Comparison of ENCODE assay signal across 23 mouse cellular contexts in genomic region chr5:118633106-118633505, GRCm38 (mm10).
A peak's percentile ranks its signal among the peaks of the same experiment; 100 is the strongest.
DNase-seq lines count a peak whose midpoint lies in the region; ATAC-seq and TF ChIP-seq lines count a peak whose summit lies in the region.
"Had no signal": no experiment of that assay in that cellular context is flagged by ENCODE, and none has a peak within 500 bp of the region (broad histone marks: within the 10 kb centered on the region; RNA-seq: fewer than 3 reads in every experiment).

No protein-coding gene starts in this region.

- WGBS in lung, postnatal 0 days: 34% methylated on average over 8 of the region's 8 CpGs
- 12% methylated on average over 7 of the region's 8 CpGs for WGBS in macrophage (ENCODE audit: missing documents)

- H3K79me2 ChIP-seq in MEL (ENCODE audit: control insufficient read depth, insufficient read depth, low read length, poor library complexity) (peaks cover 23% of the 10 kb centered on the region), macrophage (ENCODE audit: inconsistent target) (peaks cover 97% of the 10 kb centered on the region)

- DNase-seq in lung, postnatal 0 days (ENCODE audit: low spot score): no peak
- DNase-seq in lung, postnatal 25 days (ENCODE audit: low spot score): no peak
- DNase-seq in MEL (ENCODE audit: low read depth, low spot score): peak; percentile 69
- DNase-seq in naive thymus-derived CD4-positive, alpha-beta T cell, adult 2 months (ENCODE audit: low read depth): peak; percentile 49
- DNase-seq in adrenal gland, adult 2 months: no peak
- DNase-seq in frontal cortex, postnatal 25 days (ENCODE audit: low spot score in 2 of 2): no peak
- no peak for DNase-seq in Muller cell, postnatal 12 days (ENCODE audit: inconsistent ontology term)
- DNase-seq: adrenal gland, postnatal 14 days; B cell, adult 2 months; cerebellum, adult 2 months; cerebellum, postnatal 14 days; embryo, embryonic 11 days; gastrocnemius, postnatal 14 days had no signal

- H3K27me3 ChIP-seq in lung, postnatal 0 days (replicated peaks; ENCODE audit: insufficient read depth, low read length): no peaks in the 10 kb centered on the region
- no peaks in the 10 kb centered on the region for H3K27me3 ChIP-seq in MEL (ENCODE audit: control insufficient read depth in 1 of 2, insufficient read depth in 2 of 2, low read length in 2 of 2)
- H3K27me3 ChIP-seq: CH12.LX; embryonic facial prominence, embryonic 15.5 days; heart, embryonic 12.5 days had no signal

- H3K27ac ChIP-seq in lung, postnatal 0 days (ENCODE audit: low read length): no peak overlapping the region
- H3K27ac ChIP-seq in MEL (ENCODE audit: control insufficient read depth, low read depth, low read length): peak overlapping the region; percentile 37; the same call in 1 of the 2 replicates
- H3K27ac ChIP-seq in macrophage: peak overlapping the region; percentile 19; the same call in 1 of the 2 replicates
- H3K27ac ChIP-seq: embryonic facial prominence, embryonic 15.5 days; forebrain, embryonic 10.5 days; hindbrain, embryonic 10.5 days; hindbrain, embryonic 14.5 days had no signal

- H3K9ac ChIP-seq in lung, postnatal 0 days (replicated peaks; ENCODE audit: low read depth): no peak overlapping the region
- no peak overlapping the region for H3K9ac ChIP-seq in MEL (ENCODE audit: control insufficient read depth, low read depth, low read length, poor library complexity, severe bottlenecking)
- H3K9ac ChIP-seq: embryonic facial prominence, embryonic 15.5 days; heart, embryonic 12.5 days; hindbrain, embryonic 14.5 days had no signal

- TF ChIP-seq CTCF in lung, postnatal 0 days (IDR thresholded peaks at IDR 0.05): no peak
- no peak for TF ChIP-seq CTCF in MEL (IDR thresholded peaks at IDR 0.05 in 2 of 3, conservative IDR thresholded peaks at IDR 0.05 in 1 of 3; ENCODE audit: control insufficient read depth in 1 of 3, insufficient read depth in 1 of 3, low read depth in 2 of 3, low read length in 3 of 3, poor library complexity in 1 of 3, severe bottlenecking in 1 of 3)

- TF ChIP-seq EP300 in lung, postnatal 0 days (IDR thresholded peaks at IDR 0.05): no peak
- 0 out of 4 replicates have a peak, but pooled peaks of 1 of the 2 experiments have one; percentile 11 for TF ChIP-seq EP300 in MEL (IDR thresholded peaks at IDR 0.05; ENCODE audit: low read depth in 1 of 2, low read length in 2 of 2)

- TF ChIP-seq RAD21 in MEL (IDR thresholded peaks at IDR 0.05; ENCODE audit: low read depth, low read length): no peak

- ATAC-seq in lung, postnatal 0 days: 0 out of 2 replicates have a peak, but pooled peaks have one; percentile 15
- ATAC-seq: forebrain, embryonic 14.5 days; intestine, embryonic 16.5 days had no signal

- H3K4me2 ChIP-seq in lung, postnatal 0 days (replicated peaks; ENCODE audit: low read depth, low read length): no peak overlapping the region
- H3K4me2 ChIP-seq: embryonic facial prominence, embryonic 15.5 days; heart, embryonic 12.5 days; hindbrain, embryonic 14.5 days had no signal

- peaks cover 11% of the 10 kb centered on the region; the same call in 1 of the 2 replicates for H3K4me1 ChIP-seq in lung, postnatal 0 days (ENCODE audit: insufficient read depth, low read depth, low read length)
- peaks cover 22 to 41% of the 10 kb centered on the region in 2 experiments for H3K4me1 ChIP-seq in MEL (ENCODE audit: control insufficient read depth in 1 of 2, insufficient read depth in 2 of 2, low read length in 2 of 2)

- H3K36me3 ChIP-seq in lung, postnatal 0 days (ENCODE audit: insufficient read depth, low read length): no peaks in the 10 kb centered on the region
- H3K36me3 ChIP-seq in MEL (ENCODE audit: control insufficient read depth in 1 of 2, insufficient read depth in 2 of 2, low read length in 2 of 2) (peaks cover 0 to 34% of the 10 kb centered on the region in 2 experiments; a peak in 2 of 4 replicates), macrophage (ENCODE audit: inconsistent target) (no peaks in the 10 kb centered on the region)
- H3K36me3 ChIP-seq: embryonic facial prominence, embryonic 15.5 days; forebrain, embryonic 10.5 days; heart, embryonic 12.5 days; hindbrain, embryonic 10.5 days had no signal

- H3K4me3 ChIP-seq in lung, postnatal 0 days (ENCODE audit: low read depth, low read length): no peak overlapping the region
- H3K4me3 ChIP-seq in MEL (ENCODE audit: control insufficient read depth in 1 of 2, insufficient read depth in 1 of 2, low read depth in 2 of 2, low read length in 2 of 2) (no peak overlapping the region), macrophage (ENCODE audit: inconsistent target) (no peak overlapping the region)
- H3K4me3 ChIP-seq: embryonic facial prominence, embryonic 15.5 days; erythroblast, embryonic 14.5 days; forebrain, embryonic 10.5 days; heart, embryonic 12.5 days; hindbrain, embryonic 10.5 days had no signal

- no peak for TF ChIP-seq POLR2A in MEL (IDR thresholded peaks at IDR 0.05; ENCODE audit: control insufficient read depth in 1 of 2, insufficient read depth in 1 of 2, low read depth in 1 of 2, low read length in 2 of 2, poor library complexity in 1 of 2)

- H3K9me3 ChIP-seq in lung, postnatal 0 days (ENCODE audit: low read length): no peaks in the 10 kb centered on the region
- H3K9me3 ChIP-seq in MEL (replicated peaks; ENCODE audit: insufficient read depth, low read length): no peaks in the 10 kb centered on the region
- H3K9me3 ChIP-seq: embryonic facial prominence, embryonic 15.5 days; forebrain, embryonic 10.5 days; heart, embryonic 12.5 days; hindbrain, embryonic 10.5 days had no signal

TF ChIP-seq in MEL, 35 proteins besides CTCF, POLR2A, EP300 and RAD21:
- TF ChIP-seq SIN3A (IDR thresholded peaks at IDR 0.05; ENCODE audit: low read length) (peak; percentile 45; the same call in 1 of the 2 replicates), ZNF384 (IDR thresholded peaks at IDR 0.05; ENCODE audit: low read depth, low read length) (no peak)

Comparison
In these comparisons a context has a peak if more than half of its experiments do, and no peak if none do; other contexts are left out.
1. DNase-seq: peak in MEL (single experiment) and naive thymus-derived CD4-positive, alpha-beta T cell, adult 2 months (single experiment); none in lung, postnatal 0 days (single experiment), lung, postnatal 25 days (single experiment), adrenal gland, adult 2 months (single experiment), frontal cortex, postnatal 25 days (0 of 2) and Muller cell, postnatal 12 days (single experiment).